Mouse (Mus musculus): ENCODE data around the gene Rab34.
A peak's percentile ranks its signal among the peaks of the same experiment; 100 is the strongest.

Rab34 gene

DNA sequence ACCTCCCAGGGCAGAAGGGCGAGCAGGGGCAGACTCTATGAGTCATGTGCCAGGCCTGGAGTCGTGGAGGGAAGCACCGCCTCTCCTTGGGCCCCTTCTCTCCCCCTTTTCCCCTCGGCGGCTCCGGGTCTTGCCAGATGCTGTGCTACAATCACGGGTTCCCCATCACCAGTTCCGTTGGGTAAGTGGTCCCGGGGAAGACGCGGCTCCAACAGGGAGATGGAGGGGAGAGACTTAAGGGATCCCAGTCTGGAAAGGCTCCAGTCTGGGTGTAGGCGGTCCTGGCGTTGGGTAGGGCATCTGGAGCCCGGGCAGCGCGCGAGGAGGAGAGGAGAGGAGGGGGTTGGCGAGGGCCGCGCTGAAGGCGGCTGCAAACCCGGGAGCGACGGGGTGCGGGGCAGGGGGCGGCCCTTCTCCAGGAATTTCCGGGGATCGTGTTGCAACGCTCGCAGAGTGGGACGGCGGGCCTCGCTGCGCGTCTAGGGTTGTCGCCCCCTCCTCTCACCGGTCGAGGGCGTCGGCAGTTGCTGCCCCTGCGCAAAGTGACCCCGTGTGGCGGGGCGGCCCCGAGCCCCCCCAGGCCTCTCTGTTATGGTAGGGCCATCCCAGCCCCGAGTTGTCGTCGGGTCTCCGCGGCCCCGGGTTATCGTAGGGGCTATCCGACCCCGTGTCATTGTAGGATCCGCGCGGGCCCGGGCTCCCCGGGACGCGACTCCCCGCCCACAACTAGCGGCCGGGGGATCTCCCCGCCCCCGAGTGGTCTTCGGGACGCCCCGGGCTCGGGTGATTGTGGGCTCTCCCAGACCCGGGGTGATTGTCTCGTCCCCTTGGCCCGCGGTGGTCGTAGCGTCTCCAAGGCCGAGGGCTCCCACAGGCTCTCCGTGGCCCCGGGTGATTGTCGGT lies at the start of gene Rab34:
TSS of gene Rab34 (plus strand) at position 100 of the 903 bp plus-strand sequence.
- DNase-seq (ENCODE audit: low spot score): peak; percentile 90

DNA sequence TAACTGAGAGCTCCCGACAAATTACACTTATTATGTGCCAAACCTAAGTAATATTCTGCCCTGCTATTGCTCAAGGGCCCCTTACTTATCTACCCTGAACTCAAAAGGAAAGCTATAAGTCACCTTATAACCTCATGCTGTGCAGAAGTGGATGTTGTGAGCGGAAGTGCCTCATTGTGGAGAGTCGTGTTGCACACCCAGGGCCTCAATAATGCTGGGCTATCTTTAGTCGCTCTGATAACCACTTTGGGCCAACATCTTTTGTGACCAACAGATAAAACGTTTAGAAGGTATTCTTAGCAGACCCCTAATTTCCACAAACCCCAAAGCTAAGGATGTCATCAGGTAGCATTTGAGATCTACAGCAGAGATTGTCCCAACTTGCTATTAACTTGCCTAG lies 47.6 kb upstream of the Rab34 start:
- DNase-seq (ENCODE audit: low spot score): no peak

DNA sequence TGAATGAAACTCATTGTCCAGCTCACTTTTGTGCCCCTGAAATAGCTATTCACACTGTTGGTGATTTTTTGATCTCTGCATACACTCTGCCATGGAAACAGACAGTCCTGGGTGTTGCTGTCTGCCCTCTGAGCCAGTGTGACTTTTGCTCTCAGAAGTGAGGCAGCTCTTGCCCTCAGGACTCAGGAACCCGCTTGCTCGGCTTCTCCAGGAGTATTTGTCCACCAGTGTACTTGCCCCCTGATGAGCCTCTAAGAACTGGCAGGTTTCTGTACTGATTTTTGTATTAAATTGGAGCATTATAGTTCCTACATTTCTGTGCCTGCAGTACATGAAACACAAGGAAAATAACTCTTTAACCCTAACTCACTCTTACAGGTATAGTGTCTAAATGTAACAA lies 44.7 kb upstream of the Rab34 start:
- DNase-seq (ENCODE audit: low spot score): no peak

DNA sequence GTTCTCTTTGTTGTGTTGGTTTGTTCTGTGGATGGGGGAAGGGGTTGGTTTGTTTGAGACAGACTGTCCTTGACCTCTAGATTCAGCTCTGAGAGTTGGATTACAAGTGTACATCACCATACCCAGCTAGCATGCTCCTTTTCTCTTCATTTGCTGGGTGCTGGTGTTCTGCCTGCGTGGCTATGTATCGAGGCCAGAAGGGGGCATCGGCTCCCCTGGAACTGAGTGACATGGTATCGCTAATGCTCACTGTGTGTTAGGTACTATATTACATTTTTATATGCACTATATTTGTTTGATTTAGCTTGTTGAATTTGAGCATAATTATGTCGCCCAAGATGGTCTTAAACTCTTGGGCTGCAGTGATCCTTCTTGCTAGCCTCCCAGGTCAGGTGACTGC lies 42.1 kb upstream of the Rab34 start:
- no peak for DNase-seq (ENCODE audit: low spot score)

DNA sequence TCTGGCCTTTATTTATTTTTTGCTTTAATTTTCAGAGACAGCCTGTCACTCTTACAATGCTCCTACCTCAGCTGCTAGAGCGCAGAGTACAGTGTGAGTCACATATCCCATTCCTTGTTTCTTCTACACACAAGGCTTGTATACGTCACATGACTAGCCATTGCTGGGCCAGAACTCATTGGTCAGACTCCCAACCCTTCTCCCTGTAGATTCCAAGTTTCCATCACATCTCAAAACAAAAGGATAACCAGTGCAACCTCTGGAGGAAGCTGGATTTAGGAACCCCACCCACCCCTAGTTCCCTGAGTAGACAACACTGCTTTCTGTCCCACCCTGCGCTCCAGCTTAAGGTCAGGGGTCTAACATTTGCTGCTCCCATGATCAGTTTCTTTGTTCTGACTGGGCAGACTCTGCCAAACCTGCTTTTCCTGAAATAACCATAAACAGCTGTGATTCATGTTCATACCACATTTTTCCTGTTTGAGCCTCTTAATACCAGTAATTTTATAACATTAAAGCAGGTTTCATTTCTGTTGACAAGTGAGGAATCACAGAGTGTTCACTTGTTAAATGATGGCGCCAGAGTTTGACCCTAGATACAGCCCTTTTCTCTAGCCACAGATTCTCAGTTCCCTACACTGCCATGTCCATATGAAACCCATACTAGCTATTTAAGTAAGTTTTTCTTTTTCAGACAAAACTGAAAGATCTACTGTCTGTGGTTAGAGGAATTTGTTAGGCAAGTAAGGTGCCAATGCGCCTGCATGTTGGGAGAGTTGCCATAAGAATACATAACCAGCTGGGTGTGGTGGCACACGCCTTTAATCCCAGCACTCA lies 41.3 kb upstream of the Rab34 start:
- no peak for DNase-seq (ENCODE audit: low spot score)

DNA sequence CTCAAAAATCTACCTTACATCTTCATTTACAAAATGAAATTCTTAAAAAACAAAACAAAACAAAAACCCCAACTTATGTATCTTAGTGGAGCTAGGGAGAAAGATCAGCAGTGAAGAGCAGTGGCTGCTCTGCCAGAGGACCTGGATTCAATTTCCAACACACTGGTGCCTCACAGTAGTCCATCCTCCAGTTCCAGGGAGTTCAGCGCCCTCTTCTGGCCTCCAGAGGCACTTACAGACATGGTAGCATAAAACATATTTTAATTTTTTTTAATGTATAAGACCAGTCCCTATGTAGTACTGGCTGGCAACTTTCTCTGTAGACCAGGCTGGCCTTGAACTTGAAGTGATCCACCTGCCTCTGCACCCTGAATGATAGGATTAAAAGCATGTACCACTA lies 37.1 kb upstream of the Rab34 start:
- DNase-seq (ENCODE audit: low spot score): peak; percentile 43

DNA sequence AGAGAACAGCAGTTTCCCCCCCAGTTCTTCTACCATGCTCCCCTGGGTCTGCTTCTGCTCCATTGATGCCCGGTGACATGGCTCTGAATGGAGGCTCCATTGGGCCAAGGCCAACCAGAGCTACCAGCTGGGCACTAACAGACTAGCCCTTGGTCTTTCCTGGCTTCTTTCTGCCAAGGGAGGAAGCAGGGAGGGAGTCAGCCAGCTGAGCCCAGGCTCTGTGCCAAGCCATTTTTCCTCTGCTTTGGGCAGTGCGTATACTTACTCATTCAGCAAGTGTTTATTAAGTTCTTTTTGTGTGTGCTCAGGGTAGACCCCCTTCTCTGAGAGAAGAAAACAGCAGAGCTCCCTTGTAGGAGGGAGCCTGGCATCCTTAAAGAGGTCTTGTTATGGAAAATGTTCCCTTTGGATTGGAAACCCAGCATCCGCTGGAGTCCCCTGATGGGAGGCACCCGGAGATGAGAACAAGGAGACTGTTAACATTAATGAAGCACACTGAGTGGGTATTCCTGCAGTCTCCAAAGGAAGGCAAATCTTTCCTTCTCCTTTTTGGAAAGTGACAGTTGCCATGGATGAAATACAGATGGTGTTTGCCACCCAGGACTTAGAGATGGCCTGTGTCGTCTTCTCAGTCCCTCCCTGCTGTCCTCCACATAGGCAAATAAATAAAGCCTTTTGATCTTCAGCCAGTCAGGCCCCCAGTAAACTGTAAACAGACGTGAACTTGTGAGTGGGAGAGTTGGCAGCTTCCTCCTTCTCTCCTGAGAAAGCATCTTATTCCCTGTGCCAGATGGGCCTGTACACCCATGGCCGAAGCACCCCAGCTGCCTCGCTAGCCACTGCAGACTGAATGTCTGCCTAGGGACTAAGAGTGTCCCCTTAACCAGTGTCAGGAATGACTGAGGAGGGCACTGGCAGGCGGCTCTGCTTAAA lies 35.7 kb upstream of the Rab34 start:
- DNase-seq (ENCODE audit: low spot score): peak; percentile 78

DNA sequence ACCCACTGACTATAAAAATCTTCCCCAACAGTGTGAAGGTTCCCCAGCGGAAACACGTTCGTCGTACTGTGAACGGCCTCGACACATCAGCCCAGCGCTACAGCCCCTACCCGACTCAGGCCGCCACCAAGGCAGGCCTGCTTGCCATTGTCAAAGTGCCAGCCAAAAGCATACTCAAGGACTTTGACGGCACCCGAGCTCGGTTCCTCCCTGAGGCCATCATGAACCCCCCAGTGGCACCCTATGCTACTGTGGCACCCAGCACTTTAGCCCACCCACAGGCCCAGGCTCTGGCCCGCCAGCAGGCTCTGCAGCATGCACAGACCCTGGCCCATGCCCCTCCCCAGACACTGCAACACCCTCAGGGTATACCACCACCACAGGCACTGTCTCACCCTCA lies 34.5 kb upstream of the Rab34 start:
- no peak for DNase-seq (ENCODE audit: low spot score)

DNA sequence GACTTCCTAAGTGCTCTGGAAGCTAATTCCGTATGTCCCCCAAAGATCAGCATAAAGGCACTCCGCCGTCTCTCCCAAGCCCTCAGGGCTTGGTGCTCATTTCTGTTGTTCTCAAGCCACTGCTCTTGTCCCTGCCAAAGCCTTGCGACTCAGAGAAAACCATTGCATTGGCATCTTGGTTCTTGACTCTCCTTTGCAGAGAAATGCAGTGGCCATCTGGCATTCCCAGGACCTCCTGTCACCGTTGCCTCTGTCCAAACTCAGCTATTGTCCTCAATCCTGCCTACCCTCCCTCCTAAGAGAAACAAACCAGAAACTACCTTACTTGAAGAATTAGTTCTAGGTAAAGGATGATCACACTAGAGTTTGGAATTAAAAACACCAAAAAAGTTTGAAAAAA lies 32.6 kb upstream of the Rab34 start:
- no peak for DNase-seq (ENCODE audit: low spot score)

DNA sequence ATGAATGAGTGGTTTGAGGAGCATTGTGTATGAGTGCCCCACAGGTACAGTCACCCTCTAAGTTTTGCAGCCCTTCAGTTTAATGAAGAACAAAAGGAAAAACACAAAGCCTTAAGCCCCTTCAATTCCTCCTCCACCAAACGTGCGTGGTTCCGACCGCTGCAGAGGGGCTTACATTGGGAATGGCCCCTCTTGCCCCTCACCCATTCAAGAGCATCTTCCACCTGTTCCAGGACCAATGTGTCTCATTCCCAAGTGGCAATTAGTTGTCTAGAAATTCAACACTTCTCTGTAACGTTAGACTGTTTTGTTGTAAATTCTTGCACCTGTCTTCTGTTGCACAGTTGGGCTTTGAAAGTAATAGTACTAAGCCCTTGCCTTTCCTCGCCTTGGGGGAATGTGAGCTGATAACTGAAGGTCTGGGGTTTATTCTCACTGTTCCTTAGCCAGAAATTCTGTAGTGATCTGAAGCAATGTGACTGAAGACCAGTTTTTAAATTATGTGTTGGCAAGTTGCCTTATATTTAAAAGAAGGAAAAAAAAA lies 32.0 kb upstream of the Rab34 start:
- no peak for DNase-seq (ENCODE audit: low spot score)

DNA sequence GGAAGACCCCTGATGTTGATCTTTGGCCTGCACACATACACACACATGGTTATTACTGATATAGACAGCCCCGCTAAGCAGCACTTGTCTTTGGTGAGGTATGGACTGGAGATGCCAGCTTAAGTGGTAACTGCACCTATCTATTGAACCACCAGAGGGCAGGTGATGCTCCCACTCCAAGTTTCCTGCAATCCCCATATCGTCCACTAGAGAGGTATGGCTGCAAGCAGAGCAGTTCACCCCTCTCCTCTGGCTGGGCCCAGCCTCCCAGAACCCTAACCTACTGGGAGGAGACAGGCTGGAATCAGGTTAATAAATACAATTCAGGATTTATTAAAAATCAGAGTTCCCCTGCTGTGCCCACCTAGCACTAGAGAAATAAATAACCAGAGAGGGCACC lies 29.1 kb upstream of the Rab34 start:
- DNase-seq (ENCODE audit: low spot score): peak; percentile 91

DNA sequence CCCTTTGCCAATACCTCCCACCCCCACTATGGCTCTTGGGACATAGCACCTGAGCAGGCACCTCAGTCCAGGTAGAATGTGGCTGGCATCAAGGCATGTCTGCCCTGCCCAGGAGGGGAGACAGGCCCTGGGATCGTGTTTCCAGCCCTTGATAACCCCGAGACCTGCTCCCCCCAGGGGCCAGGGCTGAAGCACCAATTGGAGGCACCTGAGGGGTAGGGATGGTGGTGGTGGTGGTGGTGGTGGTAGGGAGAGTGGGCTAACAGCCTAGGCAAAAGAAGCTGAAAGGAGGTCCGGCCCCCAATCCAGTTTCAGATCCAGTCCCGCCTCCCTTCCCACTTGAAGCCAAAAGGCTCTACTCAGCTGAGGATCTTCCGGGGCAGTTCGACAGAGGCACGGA lies 28.7 kb upstream of the Rab34 start:
- DNase-seq (ENCODE audit: low spot score): no peak

DNA sequence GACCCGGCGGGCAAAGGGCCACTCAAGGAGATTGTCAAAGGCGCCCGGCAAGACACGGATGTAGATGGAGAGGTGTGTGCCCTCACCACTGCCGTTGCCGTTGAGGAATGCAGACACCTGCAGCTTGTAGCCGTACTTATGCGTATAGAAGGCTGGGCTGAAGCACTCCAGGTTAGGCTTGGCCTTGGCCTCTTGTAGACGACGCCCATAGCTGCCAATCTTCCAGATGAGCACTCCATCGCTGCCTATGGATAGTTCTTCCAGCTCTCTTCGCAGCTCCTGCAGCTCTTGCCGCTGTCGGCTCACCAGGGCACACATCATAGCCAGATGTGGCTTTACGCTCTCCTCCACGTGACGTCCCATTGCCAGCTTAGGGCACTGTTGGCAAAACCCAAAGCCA lies 28.1 kb upstream of the Rab34 start:
- no peak for DNase-seq (ENCODE audit: low spot score)

DNA sequence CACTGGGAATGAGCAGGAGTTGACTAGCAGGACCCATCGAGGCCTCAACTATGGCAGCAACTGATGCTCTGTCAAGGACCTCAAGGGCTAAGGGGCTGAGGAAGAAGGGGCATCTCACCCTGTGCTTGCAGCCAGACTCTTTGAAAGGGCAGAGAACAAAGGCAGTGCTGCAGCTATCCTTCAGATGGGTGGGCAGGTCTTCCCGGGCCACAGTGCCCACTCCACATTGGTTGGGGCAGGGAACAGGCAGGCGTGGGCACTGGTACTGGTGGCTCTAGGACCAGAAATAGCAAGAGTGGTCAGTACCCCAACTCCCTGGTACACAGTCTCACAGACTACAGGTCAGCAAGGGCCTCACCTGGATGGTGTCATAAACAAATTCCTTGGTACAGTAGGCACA lies 27.6 kb upstream of the Rab34 start:
- DNase-seq (ENCODE audit: low spot score): no peak

DNA sequence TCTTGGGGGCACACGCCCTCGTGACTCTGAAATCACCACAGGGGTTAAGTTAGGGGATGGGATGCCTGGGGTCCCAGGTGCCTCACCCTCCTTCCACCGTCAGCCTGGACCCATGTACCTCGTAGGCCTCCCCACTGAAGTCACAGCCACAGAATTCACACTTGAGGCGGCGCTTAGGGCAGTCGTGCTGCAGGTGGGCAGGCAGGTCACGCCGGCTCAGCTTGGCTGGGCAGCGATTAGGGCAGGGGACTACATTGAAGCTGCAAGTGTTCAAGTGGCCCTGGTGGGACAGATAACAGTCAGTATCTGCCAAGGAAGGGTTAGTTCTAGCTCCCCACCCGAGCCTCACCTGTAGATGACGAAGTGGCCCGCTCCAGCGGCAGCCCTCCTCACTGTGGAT lies 27.1 kb upstream of the Rab34 start:
- DNase-seq (ENCODE audit: low spot score): no peak

DNA sequence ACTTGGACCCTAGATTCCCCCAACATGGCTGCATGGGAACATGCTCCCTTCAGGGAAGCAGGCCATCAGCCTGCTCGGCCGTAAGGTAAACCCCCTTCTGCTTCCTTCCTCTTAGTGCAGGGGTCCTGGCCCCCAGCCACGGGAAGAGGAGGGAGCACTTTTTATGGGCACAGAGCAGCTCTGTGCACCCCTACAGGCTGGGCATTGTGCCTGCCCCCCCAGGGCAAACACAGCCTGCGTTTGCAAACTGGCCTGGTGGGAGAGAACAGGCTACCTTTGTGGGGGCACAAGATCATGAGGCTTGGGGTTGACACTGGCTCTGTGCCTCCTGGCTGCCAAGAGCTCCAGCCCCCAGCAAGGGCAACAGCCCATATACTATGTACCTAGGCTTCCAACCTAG lies 26.3 kb upstream of the Rab34 start:
- no peak for DNase-seq (ENCODE audit: low spot score)

DNA sequence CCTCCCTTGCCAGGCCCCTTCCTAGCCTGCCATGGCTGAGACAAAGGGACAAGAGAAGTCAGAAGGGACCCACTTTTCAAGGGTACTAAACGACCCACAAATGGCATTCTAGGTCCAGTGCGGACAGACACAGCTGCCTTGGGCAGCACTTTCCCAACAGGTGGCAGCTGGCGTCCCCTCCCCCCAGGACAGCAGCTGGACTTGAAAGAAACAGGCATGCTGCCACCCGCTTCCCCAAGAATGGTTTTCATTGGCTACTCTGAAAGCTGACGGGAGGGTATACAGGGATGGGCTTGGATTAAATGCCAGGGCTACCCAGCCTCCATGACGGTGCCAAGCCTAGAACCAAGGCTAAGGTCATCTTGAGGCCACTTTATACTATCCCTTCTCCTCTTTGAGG lies 25.7 kb upstream of the Rab34 start:
- DNase-seq (ENCODE audit: low spot score): no peak

DNA sequence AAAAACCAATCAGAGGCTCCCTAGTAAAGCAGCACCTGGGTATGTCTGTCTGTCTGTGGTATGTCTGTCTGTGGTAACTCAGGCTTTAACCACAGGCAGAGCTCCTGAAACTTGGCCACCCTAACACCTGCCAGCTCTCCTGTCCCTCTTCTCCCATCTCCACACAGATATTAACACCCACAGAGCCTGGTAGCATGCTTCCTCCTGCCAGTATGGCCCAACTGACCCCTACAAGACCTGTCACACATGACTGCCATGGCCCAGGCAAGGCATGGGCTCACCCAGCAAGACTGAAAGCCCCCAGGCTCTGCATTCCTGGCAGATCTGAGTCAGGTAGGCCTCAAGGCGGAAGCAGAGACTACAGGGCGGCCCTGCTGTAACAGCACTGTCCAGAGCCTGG lies 25.2 kb upstream of the Rab34 start:
- DNase-seq (ENCODE audit: low spot score): no peak

DNA sequence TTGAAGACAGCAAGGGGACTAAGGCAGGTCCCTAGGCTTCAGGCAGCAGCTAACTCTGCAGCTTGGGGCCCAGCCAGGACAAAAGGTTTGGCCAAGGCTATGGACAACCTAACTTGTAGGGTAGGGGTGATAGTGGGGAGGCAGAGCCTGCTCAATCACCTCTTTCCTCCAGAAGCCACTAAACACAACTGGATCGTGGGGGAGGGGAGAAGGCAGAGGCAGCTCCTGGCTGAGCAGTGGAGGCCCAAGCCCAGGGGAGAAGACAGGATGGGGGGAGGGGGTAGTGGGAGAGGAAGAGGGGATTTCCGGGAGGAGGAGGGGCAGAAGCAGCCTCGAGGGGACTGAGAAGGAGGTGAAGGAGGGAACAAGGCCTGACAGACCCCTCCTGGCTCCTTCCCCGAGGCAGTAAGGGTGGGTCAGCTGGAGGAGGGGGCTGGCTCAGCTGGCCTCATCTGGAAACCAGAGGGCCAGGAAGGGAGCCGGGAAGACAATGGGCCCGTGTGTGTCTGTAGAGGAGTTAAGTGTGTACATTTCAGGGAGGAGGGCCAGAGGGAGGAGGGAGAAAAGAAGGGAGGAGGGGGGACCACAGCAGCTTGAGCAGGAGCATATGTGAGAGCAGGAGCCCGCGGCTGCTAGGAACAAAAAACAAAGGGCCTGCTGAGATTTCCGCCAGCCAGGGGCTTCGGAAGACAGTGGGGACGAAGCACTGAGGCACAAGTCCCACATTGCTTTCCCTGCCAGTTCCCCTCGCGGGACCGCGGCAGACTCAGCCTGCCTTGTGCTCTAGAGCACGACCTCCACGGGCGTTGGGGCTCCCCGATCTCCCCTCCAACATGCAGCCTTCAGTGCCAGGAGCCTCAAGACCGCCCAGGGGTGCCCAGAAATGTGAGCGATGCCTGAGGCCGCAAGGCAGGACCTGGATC lies 24.3 kb upstream of the Rab34 start:
- DNase-seq (ENCODE audit: low spot score): peak; percentile 96

DNA sequence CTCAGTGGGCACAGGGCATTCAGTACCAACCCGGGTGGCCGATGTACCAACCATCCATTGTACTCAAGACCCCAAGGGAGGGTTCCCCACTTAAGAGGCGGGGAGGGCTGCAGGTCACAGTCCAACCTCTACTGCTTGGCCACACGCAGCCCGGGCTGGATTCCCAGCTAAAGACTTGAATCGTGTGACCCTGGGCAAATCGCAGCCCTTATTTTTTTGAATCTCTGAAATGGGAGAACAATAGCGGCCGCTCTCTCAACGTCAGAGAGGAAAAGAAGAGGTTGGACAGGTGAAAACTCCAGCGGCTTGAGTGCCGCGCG lies 23.7 kb upstream of the Rab34 start:
- DNase-seq (ENCODE audit: low spot score): peak; percentile 57

All from adipocyte (in vitro differentiated cells).